Mouse (Mus musculus) cerebellum, adult 9-11 months (tissue): ENCODE measurements around the gene Klre1.

Experiments used
- DNase-seq: peaks from one replicate; pipeline ENCODE4 v3.0.0; 2022

Klre1 gene

DNA sequence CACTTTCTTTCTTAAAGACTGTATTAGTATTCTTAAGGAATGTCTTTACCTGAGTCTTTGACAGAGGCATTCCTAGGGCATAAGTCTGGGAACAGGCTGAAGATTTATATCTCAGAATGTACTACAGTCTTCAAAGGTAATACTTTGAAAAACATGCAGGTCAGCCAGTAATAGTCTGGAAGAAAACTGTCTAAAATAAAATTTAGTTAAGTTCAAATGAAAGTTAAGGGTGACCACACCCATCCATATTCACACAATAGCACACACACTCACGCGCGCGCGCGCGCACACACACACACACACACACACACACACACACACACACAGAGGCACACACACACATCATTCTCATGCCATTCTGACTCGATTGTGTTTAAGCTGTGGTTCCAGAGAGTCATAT lies at the start of gene Klre1:
Gene Klre1 (plus strand): TSS at position 301 of the 400 bp plus-strand sequence.
- DNase-seq, result no peak

DNA sequence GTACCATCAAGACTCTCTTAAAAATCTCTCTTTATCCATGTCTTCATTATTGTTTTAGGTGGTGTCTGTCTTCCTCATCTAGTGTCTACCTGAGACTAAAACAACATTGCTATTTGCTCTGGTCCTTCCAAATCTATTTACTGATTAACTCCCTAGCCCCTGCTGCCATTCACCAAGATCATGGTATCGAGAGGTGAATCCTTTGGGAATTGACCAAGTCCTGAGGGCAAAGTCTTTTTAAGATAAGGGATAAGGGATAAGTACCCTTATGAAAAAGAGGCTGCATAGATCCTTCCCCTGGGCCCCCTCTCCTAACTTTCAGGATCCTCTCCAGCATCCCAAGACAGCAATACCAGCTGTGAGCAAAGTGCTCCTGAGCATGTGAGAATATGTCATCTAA lies 48.1 kb upstream of the Klre1 start:
- no peak for DNase-seq

DNA sequence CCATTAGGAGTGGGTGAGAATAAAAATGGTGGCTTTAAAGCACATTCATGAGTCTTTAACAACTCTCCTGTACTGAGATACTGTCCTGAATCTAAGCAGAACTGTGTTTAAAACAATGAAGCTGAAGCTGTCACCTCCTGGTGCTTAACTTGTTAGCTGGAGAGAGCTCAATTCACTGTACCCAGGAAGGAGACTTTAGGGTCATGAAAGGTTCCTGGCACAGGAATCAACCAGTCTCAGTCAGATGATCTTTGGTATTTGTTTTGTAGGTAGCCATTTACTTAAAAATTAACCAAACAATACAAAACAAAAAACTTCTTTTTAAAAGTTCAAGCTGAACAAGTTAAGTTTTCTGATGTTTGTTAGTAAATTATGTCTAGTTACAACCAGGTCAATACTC lies 47.4 kb upstream of the Klre1 start:
- DNase-seq, result no peak

DNA sequence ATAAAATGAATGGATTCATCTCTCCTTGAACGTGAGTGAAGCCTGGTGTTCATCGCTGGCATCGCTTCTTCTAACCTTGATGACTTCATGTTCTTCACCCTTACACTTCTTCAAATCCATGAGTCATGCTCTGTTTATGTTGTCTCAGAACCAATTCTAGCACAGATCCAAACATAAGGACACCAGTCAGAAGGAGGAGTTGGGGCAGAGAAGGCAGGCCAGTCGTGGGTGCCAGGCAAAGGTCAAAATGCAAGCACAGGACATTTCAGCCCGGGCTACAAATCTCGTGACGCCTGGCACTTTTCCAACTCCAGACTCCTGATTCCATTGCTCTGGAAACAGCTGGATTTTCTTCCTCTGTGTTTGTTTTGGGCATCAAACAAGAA lies 45.2 kb upstream of the Klre1 start:
- peak; percentile 73 for DNase-seq

DNA sequence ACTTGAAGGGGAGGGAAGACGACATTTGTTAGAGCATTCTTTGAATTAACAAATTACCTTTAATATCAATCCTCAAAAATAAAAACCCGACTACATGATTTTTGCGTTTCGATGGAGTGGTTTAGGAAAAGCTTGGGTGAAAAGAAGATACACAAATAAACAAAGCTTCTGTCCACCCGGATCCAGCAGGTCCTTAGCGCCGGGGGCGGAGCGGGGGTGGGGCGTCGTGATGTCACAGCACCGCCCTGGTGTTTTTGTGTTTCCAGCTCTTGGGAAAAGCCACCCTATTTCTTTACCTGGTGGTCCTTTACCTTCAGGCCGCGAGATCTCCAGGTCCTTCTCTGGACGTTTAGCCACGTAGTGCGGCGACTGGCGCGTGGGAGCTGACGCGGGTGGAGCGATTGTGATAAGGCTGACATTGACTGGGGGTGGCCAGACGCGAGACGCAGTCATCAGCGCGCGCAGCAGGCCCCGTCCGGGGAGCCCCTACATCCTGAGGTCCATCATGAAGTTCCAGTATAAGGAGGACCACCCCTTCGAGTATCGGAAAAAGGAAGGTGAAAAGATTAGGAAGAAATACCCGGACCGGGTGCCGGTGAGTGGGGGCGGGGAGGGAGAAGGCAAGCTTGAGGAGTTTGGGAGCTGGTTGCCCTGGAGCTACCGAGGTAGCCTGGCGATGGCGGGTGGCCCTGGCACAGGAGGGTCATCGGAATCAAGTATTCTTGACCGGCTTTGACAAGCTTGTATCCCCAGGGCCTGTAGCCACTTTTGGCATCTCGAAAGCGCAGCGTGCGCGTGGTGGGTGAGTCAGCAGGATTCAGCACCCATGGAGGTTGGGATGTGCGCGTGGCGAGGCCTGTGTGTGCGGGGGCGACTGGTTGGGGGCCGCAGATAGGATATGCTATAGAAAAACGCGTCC lies 44.5 kb upstream of the Klre1 start, which contains the start of gene Gabarapl1:
Gene Gabarapl1 (plus strand): TSS at position 219 of the 919 bp plus-strand sequence.
- DNase-seq, result peak; percentile 85

DNA sequence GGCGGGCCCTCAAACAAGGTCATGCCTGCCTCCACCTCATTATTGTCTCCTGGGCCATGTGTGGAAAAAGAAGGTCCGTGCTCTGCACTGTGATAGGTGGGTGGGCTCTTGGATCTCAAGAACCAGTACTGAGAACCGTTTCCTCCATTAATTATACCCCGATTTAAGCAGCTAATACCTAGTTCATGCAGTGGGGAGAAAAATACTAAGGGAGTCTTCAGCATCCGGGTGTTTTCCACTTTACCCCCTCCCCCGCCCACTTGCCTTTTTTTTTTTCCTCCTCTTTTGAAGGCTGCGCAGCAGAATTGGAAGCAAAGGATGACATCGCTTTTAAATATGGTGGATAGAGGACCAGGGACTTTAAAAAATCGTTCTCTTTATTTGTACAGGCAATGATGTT lies 43.6 kb upstream of the Klre1 start:
- peak; percentile 53 for DNase-seq

DNA sequence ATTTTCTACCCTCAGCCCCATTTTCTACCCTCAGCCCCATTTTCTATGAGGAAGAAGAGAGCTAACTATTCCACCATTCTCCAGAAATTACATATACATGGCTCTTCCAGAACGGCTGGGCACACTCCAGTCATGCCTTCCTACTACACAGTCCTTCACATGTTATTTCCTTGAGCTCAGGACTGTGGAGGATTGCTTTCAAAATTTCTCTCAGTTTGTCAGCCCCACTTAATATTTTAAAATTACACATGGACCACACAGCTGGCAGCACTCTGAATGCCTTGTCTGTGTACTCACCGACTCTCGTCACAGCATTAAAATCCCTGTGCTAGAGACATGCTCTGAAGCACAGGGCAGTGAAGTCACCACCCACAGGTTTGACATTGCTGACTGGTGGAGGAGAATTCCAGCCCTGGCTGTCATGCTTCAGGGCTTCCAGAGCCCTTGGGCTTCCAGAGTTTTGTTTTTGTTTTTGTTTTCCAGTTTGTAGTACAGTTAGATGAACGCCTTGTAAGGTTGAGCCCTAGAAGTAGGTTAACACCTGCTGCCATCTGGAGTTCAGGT lies 43.0 kb upstream of the Klre1 start:
- DNase-seq, result peak; percentile 28

DNA sequence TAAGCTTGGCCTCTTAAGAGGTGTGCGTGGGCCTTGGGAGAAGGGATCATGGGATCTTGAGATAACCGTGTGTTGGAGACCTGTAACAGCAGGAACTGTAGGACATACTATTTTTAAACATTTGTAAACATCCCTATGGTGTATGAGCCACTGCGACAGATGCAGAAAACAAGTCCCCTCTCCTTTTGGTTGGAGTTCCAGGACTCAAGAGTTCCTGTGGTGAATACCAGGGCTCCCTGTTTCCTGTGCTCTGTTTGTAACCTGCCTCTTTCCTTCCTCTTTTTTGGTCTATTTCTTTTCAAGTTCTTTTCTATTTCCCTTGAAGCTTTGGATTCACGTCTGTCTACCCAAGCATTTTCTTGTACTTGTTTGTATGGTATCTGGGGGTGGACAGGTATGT lies 42.0 kb upstream of the Klre1 start:
- DNase-seq, result no peak

DNA sequence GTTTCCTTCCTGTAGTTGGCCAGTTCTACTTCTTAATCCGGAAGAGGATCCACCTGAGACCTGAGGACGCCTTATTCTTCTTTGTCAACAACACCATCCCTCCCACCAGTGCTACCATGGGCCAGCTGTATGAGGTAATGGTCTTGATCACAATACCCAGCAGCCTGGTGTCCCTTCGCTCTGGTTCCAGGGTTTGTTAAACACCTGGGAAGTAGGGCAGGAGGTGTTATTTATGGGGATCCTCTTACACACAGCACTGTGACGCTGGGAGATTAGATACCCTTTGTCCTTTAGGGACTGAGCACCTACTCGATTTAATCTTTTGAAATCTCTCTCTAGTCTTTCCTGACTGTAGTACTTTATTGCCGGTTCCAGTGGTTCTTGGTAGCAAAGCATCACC lies 39.1 kb upstream of the Klre1 start:
- no peak for DNase-seq

DNA sequence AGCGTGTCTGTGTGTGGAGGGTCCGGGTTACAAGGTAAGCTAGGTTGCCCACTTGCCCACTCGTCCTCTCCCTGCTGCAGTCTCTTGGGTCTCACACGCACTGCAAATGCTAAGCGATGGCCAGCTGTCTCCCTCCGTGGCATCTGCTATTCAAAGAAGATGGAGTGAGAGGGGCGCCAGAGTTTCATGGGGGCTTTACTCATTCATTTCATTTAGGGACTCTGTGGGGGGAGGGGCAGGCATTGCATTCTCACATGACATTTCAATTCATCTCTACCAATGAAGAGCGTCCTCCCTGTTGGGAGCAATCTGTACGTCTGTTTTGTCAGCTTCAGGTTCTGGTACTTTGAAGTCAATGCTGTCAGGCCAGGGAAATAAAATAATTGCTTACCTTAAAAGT lies 35.8 kb upstream of the Klre1 start:
- DNase-seq, result no peak

DNA sequence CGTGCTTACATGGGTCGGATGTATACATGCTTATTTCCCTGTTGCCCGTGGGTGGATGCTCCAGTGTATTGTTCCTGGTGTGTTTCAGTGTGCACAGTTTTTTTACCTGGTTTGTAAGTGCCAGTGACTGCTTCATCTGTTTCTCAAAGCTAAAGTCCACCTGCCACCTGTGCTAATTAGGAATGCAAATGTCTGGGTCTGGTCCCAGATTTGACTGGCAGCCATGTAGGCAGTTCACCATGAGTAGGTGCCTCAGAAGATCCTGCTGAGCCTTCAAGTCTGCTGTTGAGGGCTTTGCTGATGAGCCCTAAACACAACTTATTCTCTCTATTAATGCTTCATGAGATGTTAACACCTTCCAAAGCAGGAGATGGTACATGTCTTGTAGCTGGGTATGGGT lies 35.2 kb upstream of the Klre1 start:
- DNase-seq, result no peak

DNA sequence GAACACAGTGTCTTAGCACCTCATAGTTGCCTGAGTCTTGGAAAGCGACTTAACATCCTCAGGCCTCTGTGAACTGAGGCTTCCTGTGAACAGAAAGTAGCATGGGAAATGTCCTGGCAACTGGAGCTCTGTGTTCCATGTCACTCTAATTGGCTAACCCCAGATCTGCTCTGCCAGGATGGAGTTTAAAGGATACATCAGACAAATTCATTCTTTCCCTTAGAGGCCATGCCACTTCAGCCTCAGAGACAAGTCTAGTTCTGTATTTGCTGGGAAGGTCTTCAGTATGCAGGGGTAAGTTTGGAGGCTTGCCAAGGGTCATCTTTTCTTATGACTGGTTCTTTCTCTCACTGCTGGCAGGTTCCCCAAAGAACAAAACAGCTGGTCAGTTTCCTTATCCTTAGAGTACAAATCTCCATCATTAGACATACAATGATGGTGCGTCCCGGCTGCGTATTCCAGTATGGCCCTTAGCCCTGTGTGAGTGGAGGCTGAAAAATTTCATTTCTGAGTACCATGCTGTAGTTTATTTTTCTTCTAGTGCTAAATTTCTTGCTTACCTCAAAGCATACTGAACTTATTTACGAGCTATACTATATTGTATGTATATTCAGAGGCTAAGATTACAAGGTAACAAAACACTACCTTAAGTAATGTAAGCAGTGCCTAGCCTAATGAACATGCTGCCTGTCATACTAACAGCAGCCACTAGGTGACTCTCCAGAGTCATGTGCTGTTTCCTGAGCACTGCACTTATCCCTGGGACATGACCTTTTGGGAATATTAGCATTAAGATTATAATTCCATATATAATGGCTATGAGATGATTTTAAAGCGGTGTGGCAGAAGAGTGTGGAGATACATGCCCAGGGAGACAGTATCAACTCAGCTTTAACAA lies 33.7 kb upstream of the Klre1 start:
- peak; percentile 57 for DNase-seq

DNA sequence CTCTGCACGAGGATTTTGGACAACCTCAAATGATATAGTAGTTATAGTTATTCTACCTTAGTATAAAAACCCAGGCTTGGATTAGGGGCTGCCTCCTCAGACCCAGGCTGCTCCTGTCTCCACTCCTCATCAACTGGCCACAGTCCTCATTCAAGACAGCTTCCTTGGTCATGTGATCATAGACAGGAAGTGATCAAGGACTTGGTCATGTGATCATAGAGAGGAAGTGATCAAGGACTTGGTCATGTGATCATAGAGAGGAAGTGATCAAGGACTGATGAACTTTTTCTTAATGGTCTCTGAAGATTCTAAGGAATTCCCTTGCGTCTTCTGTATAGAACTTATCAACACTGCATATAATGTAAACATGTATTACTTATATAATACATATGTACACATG lies 30.4 kb upstream of the Klre1 start:
- DNase-seq, result no peak

DNA sequence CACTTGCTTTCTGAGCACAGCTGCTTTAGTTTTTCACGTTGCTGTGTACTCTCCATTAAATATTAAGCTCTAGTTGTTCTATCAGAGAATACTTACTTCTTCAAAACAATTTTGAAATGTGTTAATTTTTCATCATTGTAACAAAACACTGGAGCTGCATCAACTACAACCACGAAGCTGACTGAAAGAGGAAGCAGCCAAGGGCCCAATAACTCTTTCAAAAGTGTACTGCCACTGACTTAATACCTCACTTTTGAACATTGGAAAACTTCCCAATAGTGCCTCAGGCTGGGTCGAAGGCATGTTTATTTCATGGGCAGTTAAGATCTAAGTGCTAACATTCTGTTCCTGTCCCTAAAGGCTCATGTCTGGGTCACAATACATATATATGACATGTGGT lies 29.7 kb upstream of the Klre1 start:
- no peak for DNase-seq

DNA sequence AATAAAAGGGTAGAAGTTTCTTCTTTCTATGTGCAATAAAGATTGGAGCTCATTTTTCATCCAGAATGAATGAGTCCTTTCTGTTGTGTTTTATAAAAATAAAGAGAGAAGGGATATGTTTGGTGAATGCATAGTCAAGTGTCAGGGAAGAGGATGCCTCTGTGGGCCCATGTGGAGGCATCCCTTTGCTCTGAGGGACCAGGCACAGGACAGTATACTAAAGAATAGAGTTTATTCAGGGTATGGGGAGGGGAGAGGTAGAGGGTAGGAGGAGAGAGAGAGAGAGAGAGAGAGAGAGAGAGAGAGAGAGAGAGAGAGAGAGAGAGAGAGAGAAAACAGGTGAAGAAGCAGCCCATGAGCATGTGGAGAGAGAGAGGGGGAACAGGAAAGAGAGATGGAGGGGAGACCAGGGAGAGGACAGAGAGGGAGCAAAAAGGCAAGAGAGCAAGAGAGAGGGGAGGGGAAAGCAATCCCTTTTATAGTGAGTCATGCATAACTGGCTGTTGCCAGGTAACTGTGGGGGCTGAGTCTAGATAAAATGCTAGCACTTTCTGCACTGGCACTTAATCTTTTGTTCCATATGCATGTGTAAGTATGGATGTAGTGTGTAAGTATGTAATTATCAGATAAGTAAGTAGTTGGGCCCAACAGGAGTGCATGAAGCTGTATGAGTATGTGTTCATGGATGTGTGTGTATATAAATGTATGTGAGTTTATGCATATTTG lies 20.2 kb upstream of the Klre1 start:
- no peak for DNase-seq

DNA sequence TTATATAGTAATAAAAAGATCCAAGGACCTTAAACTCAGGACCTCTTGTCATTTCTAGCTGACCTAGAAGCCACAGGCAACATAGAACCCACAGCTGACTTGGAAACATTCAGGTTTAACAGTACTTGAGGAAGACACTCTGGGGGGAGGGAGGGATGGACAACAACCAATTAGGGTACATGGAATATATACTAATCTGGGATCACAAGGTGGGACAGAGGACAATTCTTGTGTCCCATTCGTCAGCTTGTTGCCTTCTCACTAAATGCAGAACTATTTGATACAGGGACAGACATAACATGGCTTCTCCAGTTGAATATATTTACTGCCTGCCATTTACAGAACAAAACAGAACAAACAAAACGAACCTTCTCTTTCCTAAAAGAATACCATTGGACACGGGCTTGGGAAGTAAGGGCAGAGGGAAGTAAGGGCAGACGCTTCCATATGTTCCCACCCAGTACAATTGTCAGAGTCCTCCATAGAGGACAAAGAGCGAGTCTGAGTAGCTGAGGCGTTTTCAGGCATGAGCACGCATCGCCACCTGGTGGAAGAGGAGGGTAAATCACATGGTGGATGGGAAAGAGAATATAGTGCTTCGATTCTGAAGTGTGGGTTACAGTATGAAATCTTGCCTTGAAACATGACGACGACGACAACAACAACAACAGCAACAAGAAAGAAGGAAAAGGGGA lies 18.6 kb upstream of the Klre1 start:
- DNase-seq, result peak; percentile 34

DNA sequence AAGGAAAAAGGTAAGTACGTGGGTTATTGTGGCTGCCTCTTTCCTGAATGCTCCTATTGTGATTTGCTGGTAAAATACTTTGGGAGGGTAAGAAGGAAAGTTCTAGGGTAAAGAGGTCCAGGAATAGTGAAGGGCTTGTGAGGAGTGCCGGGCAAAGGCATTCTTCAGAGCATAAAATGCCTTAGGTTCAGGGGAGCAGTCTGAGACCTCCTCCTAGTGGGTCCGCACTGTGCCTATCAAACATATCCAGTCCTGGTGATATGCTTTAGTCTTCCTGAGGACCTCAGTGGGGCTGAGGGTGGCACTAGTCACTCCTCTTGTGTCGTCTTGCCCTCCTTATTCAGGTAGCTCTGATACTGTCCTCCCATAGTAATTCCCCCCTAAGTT lies 18.1 kb upstream of the Klre1 start:
- no peak for DNase-seq

DNA sequence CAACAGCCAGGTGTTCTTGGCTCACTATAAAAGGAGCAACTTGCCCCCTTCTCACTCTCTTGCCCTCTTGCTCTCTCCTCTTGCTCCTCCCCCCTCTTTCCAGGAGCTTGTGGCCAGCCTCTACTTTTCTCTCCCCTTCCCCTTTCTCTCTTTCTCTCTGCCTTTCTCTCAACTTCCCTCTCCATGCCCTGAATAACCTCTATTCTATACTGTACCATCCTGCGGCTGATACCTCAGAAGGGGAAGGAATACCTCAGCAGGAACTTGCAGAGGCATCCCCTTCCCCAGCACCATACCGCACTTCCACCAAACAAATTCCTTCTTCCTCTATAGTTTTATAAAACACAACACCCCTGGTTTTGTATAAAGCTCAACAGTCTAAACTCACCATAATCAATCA lies 12.4 kb upstream of the Klre1 start:
- DNase-seq, result no peak

DNA sequence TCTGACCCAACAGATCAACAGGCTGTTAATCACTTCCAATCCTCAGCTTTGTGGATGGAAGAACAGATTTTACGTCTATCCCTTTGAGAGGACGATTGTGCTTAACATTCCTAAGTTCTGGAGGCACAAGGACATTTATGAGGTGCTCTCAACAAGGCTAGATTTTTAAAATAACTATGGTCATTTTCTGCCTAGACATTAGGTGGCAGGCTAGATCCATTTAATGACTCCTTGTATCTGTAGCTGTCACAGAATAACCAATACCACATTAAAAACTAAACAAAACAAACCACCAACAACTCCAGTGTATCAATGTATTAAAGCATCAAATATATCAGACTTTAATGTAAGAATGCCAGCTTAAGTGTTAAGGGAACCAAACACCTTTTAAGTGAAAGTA lies 2.4 kb upstream of the Klre1 start:
- no peak for DNase-seq

DNA sequence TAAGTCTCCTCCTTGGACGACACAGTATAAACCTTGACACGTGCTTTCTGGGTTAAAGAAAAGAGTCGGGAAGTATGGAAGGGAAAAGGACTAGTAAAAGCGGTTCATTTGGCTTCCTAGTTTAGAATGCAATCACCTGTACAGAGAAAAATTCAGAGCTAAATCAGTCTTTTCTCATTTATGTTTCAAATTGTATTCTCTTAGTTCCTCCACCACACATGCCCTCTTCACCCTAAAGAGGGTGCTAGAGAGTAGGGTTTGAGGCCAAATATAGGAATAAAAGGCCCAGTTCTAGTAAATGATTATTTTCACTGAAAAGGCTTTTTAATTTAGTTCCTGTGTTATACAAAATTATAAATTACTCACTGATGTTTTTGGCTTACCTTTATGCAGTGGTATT lies 3.6 kb downstream of the Klre1 start:
- DNase-seq, result no peak

DNA sequence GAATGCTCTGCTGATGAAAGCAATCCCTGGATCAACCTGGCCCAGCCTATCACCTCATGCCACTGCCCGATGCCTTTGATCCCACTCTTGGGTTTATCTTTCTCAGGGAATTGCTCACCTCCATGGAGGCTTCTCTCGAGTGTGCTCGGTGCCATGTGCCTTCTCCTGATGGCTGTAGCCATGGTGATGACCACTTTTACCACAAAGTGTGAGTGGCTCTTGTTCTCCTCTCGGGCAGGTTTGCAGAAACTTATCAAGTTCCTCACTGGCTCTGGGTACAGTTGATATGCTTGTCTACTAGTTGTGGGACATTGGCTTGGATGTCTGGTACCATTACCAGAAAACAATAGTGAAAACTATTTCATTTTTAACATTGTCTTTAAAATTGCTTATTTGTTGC lies 4.2 kb downstream of the Klre1 start:
- DNase-seq, result no peak

DNA sequence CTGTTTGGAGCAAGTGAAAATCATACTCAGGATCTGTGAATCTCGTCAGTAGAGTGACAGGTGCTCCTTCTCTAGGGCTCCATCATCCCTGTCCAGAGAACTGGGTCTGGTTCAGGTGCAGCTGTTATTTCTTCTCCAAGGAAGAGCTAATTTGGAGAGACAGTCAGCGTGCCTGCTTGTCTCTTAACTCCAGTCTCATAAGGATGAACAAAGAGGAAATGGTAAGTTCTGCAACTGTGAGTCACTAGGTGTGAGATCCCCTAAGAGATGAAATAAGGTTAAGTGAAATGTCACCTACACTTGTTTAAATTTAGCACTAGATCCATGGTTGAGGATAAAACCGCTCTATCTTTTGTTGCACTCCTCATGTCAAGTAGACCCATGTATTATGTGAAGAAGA lies 5.3 kb downstream of the Klre1 start:
- DNase-seq, result no peak
